31 mouse cellular contexts compared by ENCODE assay signal in the genomic region with DNA sequence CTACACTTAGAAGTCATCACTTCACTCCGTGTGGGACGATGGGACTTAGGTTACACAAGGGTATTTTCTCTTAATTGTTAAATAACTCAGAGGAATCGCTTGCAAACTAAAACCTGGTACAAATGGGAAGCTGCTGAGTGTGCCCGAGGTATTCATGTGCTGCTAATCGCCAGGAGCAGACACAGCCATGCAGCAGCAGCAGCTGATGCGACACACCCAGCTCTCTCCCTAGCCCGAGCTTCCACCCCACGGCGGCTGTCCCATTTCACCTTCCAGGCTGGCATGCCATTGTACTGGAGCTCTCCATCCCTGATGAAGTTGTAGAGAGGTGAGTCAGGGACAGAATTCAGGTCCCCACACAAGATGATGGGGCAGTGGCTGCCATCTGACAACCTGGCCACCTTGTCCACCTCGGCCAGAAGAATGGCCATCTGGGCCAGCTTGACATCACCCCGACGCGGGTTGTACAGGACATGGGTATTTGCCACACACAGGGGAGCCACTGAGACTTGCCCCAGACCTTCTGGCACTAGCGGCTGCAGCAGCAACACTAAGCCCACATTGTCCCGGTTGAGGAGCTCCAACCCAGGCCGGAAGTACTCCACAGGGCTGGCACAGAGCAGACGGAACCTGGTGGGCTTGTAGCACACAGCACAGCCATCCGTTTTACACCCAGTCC. TPM values are rescaled to one million over a fixed set of nuclear protein-coding genes. Genes with fewer than 3 reads are reported as not detected.
DNase-seq lines count a peak whose midpoint lies in the region; ATAC-seq and TF ChIP-seq lines count a peak whose summit lies in the region.
"Had no signal": no experiment of that assay in that cellular context is flagged by ENCODE, and none has a peak within 500 bp of the region (broad histone marks: within the 10 kb centered on the region; RNA-seq: fewer than 3 reads in every experiment).

No protein-coding gene starts in this region.

- peaks cover 13% of the 10 kb centered on the region for H3K36me3 ChIP-seq in embryonic facial prominence, embryonic 13.5 days
- peaks cover 13% of the 10 kb centered on the region for H3K36me3 ChIP-seq in embryonic facial prominence, embryonic 10.5 days (replicated peaks)
- no peaks in the 10 kb centered on the region; the same call in 1 of the 2 replicates for H3K36me3 ChIP-seq in stomach, postnatal 0 days (ENCODE audit: control insufficient read depth, insufficient read depth, low read length)
- peaks cover 7% of the 10 kb centered on the region; the same call in 1 of the 2 replicates for H3K36me3 ChIP-seq in forebrain, embryonic 13.5 days (ENCODE audit: poor library complexity, severe bottlenecking)
- H3K36me3 ChIP-seq: heart, embryonic 15.5 days had no signal

- no peaks in the 10 kb centered on the region for H3K27me3 ChIP-seq in embryonic facial prominence, embryonic 13.5 days
- H3K27me3 ChIP-seq in embryonic facial prominence, embryonic 10.5 days (replicated peaks; ENCODE audit: low read depth, poor library complexity, severe bottlenecking) = no peaks in the 10 kb centered on the region
- no peaks in the 10 kb centered on the region for H3K27me3 ChIP-seq in stomach, postnatal 0 days (ENCODE audit: control insufficient read depth, insufficient read depth, low read length)
- no peaks in the 10 kb centered on the region for H3K27me3 ChIP-seq in forebrain, embryonic 13.5 days
- H3K27me3 ChIP-seq: heart, embryonic 15.5 days; hindbrain, embryonic 12.5 days; limb, embryonic 15.5 days; neural tube, embryonic 15.5 days had no signal

- TF ChIP-seq CTCF in stomach, postnatal 0 days (IDR thresholded peaks at IDR 0.05; ENCODE audit: low read depth) = no peak

- H3K4me3 ChIP-seq in embryonic facial prominence, embryonic 13.5 days = no peak overlapping the region
- no peak overlapping the region for H3K4me3 ChIP-seq in embryonic facial prominence, embryonic 10.5 days
- no peak overlapping the region for H3K4me3 ChIP-seq in stomach, postnatal 0 days (ENCODE audit: low read depth, low read length)
- no peak overlapping the region for H3K4me3 ChIP-seq in forebrain, embryonic 13.5 days
- H3K4me3 ChIP-seq: heart, embryonic 15.5 days; hindbrain, embryonic 12.5 days; limb, embryonic 15.5 days; neural tube, embryonic 15.5 days had no signal

- 81% methylated on average over 18 of the region's 18 CpGs for WGBS in embryonic facial prominence, embryonic 13.5 days
- 88% methylated on average over 18 of the region's 18 CpGs for WGBS in embryonic facial prominence, embryonic 10.5 days
- WGBS in stomach, postnatal 0 days = 80% methylated on average over 18 of the region's 18 CpGs
- WGBS in forebrain, embryonic 13.5 days = 85% methylated on average over 18 of the region's 18 CpGs

- DNase-seq in embryonic facial prominence, embryonic 10.5 days (ENCODE audit: low spot score) = no peak
- DNase-seq in cerebellum, adult 8-10 months = peak; percentile 69
- peak; percentile 61 to 64 for DNase-seq in cerebellum, postnatal 25 days
- no peak for DNase-seq in stomach, postnatal 0 days (ENCODE audit: low spot score)
- DNase-seq in right cerebral cortex, postnatal 36 days (ENCODE audit: low spot score in 2 of 2) = no peak
- no peak for DNase-seq in layer of hippocampus, adult 9-10 months (ENCODE audit: low spot score)
- DNase-seq: adrenal gland, postnatal 10 days; gastrocnemius, postnatal 14 days; kidney, adult 8-10 months; layer of hippocampus, adult 9-11 months; lung, adult 2 months; lung, postnatal 14 days; midbrain, embryonic 14.5 days; right cerebral cortex, adult 18-20 months; right cerebral cortex, postnatal 4 days; thymus, postnatal 4 days had no signal

- H3K4me2 ChIP-seq in embryonic facial prominence, embryonic 13.5 days = no peak overlapping the region
- no peak overlapping the region for H3K4me2 ChIP-seq in stomach, postnatal 0 days (replicated peaks; ENCODE audit: low read depth)
- H3K4me2 ChIP-seq in forebrain, embryonic 13.5 days = no peak overlapping the region
- H3K4me2 ChIP-seq: heart, embryonic 15.5 days; hindbrain, embryonic 12.5 days; limb, embryonic 15.5 days; neural tube, embryonic 15.5 days had no signal

- ATAC-seq in embryonic facial prominence, embryonic 13.5 days (ENCODE audit: insufficient number of reproducible peaks, insufficient read depth, low FRiP score, low TSS enrichment, low read depth) = no peak
- ATAC-seq in stomach, postnatal 0 days (ENCODE audit: low FRiP score, low TSS enrichment) = 0 out of 2 replicates have a peak, but pooled peaks have one; percentile 20
- no peak for ATAC-seq in forebrain, embryonic 13.5 days
- ATAC-seq: forebrain, embryonic 14.5 days; hindbrain, postnatal 0 days; intestine, embryonic 16.5 days had no signal

- H3K9ac ChIP-seq in embryonic facial prominence, embryonic 13.5 days = 0 out of 2 replicates have a peak overlapping the region, but pooled peaks have one; percentile 27
- no peak overlapping the region for H3K9ac ChIP-seq in stomach, postnatal 0 days (ENCODE audit: low read length)
- H3K9ac ChIP-seq in forebrain, embryonic 13.5 days = no peak overlapping the region
- H3K9ac ChIP-seq: heart, embryonic 15.5 days; hindbrain, embryonic 12.5 days; limb, embryonic 15.5 days; liver, embryonic 14.5 days; neural tube, embryonic 15.5 days had no signal

- peaks cover 17% of the 10 kb centered on the region; the same call in 1 of the 2 replicates for H3K4me1 ChIP-seq in embryonic facial prominence, embryonic 13.5 days
- peaks cover 15% of the 10 kb centered on the region for H3K4me1 ChIP-seq in embryonic facial prominence, embryonic 10.5 days
- H3K4me1 ChIP-seq in stomach, postnatal 0 days (replicated peaks; ENCODE audit: control insufficient read depth, insufficient read depth) = no peaks in the 10 kb centered on the region
- peaks cover 19% of the 10 kb centered on the region for H3K4me1 ChIP-seq in forebrain, embryonic 13.5 days

- H3K9me3 ChIP-seq in embryonic facial prominence, embryonic 13.5 days = no peaks in the 10 kb centered on the region
- H3K9me3 ChIP-seq in embryonic facial prominence, embryonic 10.5 days = no peaks in the 10 kb centered on the region
- no peaks in the 10 kb centered on the region for H3K9me3 ChIP-seq in stomach, postnatal 0 days (ENCODE audit: control insufficient read depth, low read length)
- H3K9me3 ChIP-seq in forebrain, embryonic 13.5 days (replicated peaks) = no peaks in the 10 kb centered on the region
- H3K9me3 ChIP-seq: G1E; heart, embryonic 15.5 days; hindbrain, embryonic 12.5 days; limb, embryonic 15.5 days; neural tube, embryonic 15.5 days had no signal

- TF ChIP-seq EP300 in stomach, postnatal 0 days (optimal IDR thresholded peaks at IDR 0.05) = no peak

- H3K27ac ChIP-seq in embryonic facial prominence, embryonic 13.5 days = 0 out of 2 replicates have a peak overlapping the region, but pooled peaks have one; percentile 64
- H3K27ac ChIP-seq in embryonic facial prominence, embryonic 10.5 days (replicated peaks) = no peak overlapping the region
- H3K27ac ChIP-seq in stomach, postnatal 0 days (replicated peaks) = no peak overlapping the region
- H3K27ac ChIP-seq in forebrain, embryonic 13.5 days = no peak overlapping the region
- H3K27ac ChIP-seq: heart, embryonic 15.5 days; hindbrain, embryonic 12.5 days; hindbrain, postnatal 0 days; kidney, postnatal 0 days; limb, embryonic 15.5 days; liver, embryonic 14.5 days; neural tube, embryonic 15.5 days had no signal

RNA-seq across cellular contexts. Expression of gene Angel1, which starts 6.2 kb away (rescaled TPM):
- 9.8 and 10.9 TPM in 2 replicates for polyA plus RNA-seq in embryonic facial prominence, embryonic 13.5 days (2015; fragmentation: Nextera tagmentation; extraction: Ambion mirVana)
- 14.3 and 15.5 TPM in 2 replicates for polyA plus RNA-seq in embryonic facial prominence, embryonic 10.5 days (2016; fragmentation: Nextera tagmentation; extraction: Ambion mirVana)
- polyA plus RNA-seq in stomach, postnatal 0 days (2015; fragmentation: Nextera tagmentation; extraction: Ambion mirVana) = 3.9 and 4.3 TPM in 2 replicates
- 9.8 and 11.3 TPM in 2 replicates for polyA plus RNA-seq in forebrain, embryonic 13.5 days (2015; fragmentation: Nextera tagmentation; extraction: Ambion mirVana)

RNA-seq across cellular contexts. Expression of gene Lrrc74a, which starts 14.1 kb away (rescaled TPM):
- not detected in 2 replicates for polyA plus RNA-seq in embryonic facial prominence, embryonic 13.5 days (2015; fragmentation: Nextera tagmentation; extraction: Ambion mirVana)
- not detected in 2 replicates for polyA plus RNA-seq in embryonic facial prominence, embryonic 10.5 days (2016; fragmentation: Nextera tagmentation; extraction: Ambion mirVana)
- polyA plus RNA-seq in stomach, postnatal 0 days (2015; fragmentation: Nextera tagmentation; extraction: Ambion mirVana) = not detected in 2 replicates
- polyA plus RNA-seq in forebrain, embryonic 13.5 days (2015; fragmentation: Nextera tagmentation; extraction: Ambion mirVana) = not detected in 2 replicates
- polyA plus RNA-seq: cortical plate, adult 2 months; forebrain, embryonic 14.5 days; G1E; heart, embryonic 15.5 days; hindbrain, embryonic 12.5 days; hindbrain, postnatal 0 days; intestine, embryonic 16.5 days; kidney, postnatal 0 days; large intestine, adult 2 months; limb, embryonic 15.5 days; liver, embryonic 14.5 days; lung, adult 2 months; midbrain, embryonic 14.5 days; neural tube, embryonic 15.5 days; spleen, adult 2 months had no signal

RNA-seq across cellular contexts. Expression of gene Vash1, which starts 41.6 kb away (rescaled TPM):
- 10.9 and 13.1 TPM in 2 replicates for polyA plus RNA-seq in embryonic facial prominence, embryonic 13.5 days (2015; fragmentation: Nextera tagmentation; extraction: Ambion mirVana)
- 13.5 and 14.7 TPM in 2 replicates for polyA plus RNA-seq in embryonic facial prominence, embryonic 10.5 days (2016; fragmentation: Nextera tagmentation; extraction: Ambion mirVana)
- polyA plus RNA-seq in stomach, postnatal 0 days (2015; fragmentation: Nextera tagmentation; extraction: Ambion mirVana) = 3.4 and 3.5 TPM in 2 replicates
- polyA plus RNA-seq in forebrain, embryonic 13.5 days (2015; fragmentation: Nextera tagmentation; extraction: Ambion mirVana) = 33.6 and 38.2 TPM in 2 replicates
- polyA plus RNA-seq: G1E had no signal

Comparison
In these comparisons a context has a peak if more than half of its experiments do, and no peak if none do; other contexts are left out.
1. DNase-seq: peak in cerebellum, adult 8-10 months (single experiment) and cerebellum, postnatal 25 days (2 of 2); none in embryonic facial prominence, embryonic 10.5 days (single experiment), stomach, postnatal 0 days (single experiment), right cerebral cortex, postnatal 36 days (0 of 2) and layer of hippocampus, adult 9-10 months (single experiment).